Mouse (Mus musculus): Measurements from ENCODE around the gene Dctn2. TPM values are rescaled to one million over a fixed set of nuclear protein-coding genes. Genes with fewer than 3 reads are reported as not detected.

Gene Dctn2
- polyA plus RNA-seq, 1 experiment from 2014 or later, result 307 TPM

- in situ Hi-C loops (cut with MboI; ENCODE audit: low pct_unique_long_range_greater_than_20kb), result loop anchor here (10.0 kb wide), 1 partner anchor 207 kb away; no protein-coding TSS in a partner anchor
- TF ChIP-seq CTCF (IDR thresholded peaks at IDR 0.05), result no peak
- ATAC-seq (no peak), DNase-seq (ENCODE audit: low read depth, low spot score) (no peak)
- POLR2A ChIA-PET, result no interaction called here
- H3K27me3 ChIP-seq, result peaks cover 3% of the 10 kb centered on the region
- CTCF ChIA-PET, result interaction anchor here (1.6 to 4.0 kb wide), 2 partner anchors 10 to 17 kb away, joined by 7 to 17 read pairs; partner anchors contain the start of gene Mars
These were observed 55.5 kb downstream of the Dctn2 start, which contains the start of gene Arhgap9 for GRCm38 (mm10) chr10:127321621-127322020. Gene Arhgap9 (plus strand): TSS chr10:127321964.

GRCm38 (mm10) chr10:127322178-127322577 lies 56.0 kb downstream of the Dctn2 start:
- no peak for TF ChIP-seq CTCF (IDR thresholded peaks at IDR 0.05)
- in situ Hi-C loops (cut with MboI; ENCODE audit: low pct_unique_long_range_greater_than_20kb), result loop anchor here (10.0 kb wide), 1 partner anchor 207 kb away; no protein-coding TSS in a partner anchor
- ATAC-seq (no peak), DNase-seq (ENCODE audit: low read depth, low spot score) (no peak)
- peaks cover 8% of the 10 kb centered on the region for H3K27me3 ChIP-seq
- CTCF ChIA-PET, result interaction anchor here (1.6 to 4.0 kb wide), 2 partner anchors 10 to 17 kb away, joined by 7 to 17 read pairs; partner anchors contain the start of gene Mars
- POLR2A ChIA-PET, result no interaction called here

GRCm38 (mm10) chr10:127322669-127323068 lies 56.5 kb downstream of the Dctn2 start:
- DNase-seq (ENCODE audit: low read depth, low spot score), result no peak
- ChIA-PET CTCF (interaction anchor here (4.0 kb wide), 1 partner anchor 16 kb away, joined by 17 read pairs; no protein-coding TSS in a partner anchor), POLR2A (no interaction called here)
- ATAC-seq, result no peak
- in situ Hi-C loops (cut with MboI; ENCODE audit: low pct_unique_long_range_greater_than_20kb), result loop anchor here (10.0 kb wide), 1 partner anchor 208 kb away; no protein-coding TSS in a partner anchor
- peaks cover 8% of the 10 kb centered on the region for H3K27me3 ChIP-seq
- no peak for TF ChIP-seq CTCF (IDR thresholded peaks at IDR 0.05)

GRCm38 (mm10) chr10:127323131-127323855 lies 57.1 kb downstream of the Dctn2 start:
- peaks cover 8% of the 10 kb centered on the region for H3K27me3 ChIP-seq
- DNase-seq (ENCODE audit: low read depth, low spot score), result no peak
- CTCF ChIA-PET, result interaction anchor here (1.4 to 4.0 kb wide), 2 partner anchors 16 to 19 kb away, joined by 5 to 17 read pairs; partner anchors contain the start of gene Gli1
- in situ Hi-C loops (cut with MboI; ENCODE audit: low pct_unique_long_range_greater_than_20kb), result loop anchor here (10.0 kb wide), 1 partner anchor 208 kb away; no protein-coding TSS in a partner anchor
- ATAC-seq, result no peak
- POLR2A ChIA-PET, result interaction anchor here (0.6 kb wide), 1 partner anchor 107 kb away, joined by 3 read pairs; no protein-coding TSS in a partner anchor
- no peak for TF ChIP-seq CTCF (IDR thresholded peaks at IDR 0.05)

GRCm38 (mm10) chr10:127324495-127324894 lies 58.3 kb downstream of the Dctn2 start:
- in situ Hi-C loops (cut with MboI; ENCODE audit: low pct_unique_long_range_greater_than_20kb), result loop anchor here (10.0 kb wide), 1 partner anchor 210 kb away; no protein-coding TSS in a partner anchor
- peaks cover 11% of the 10 kb centered on the region for H3K27me3 ChIP-seq
- ATAC-seq (no peak), DNase-seq (ENCODE audit: low read depth, low spot score) (no peak)
- CTCF ChIA-PET, result interaction anchor here (0.7 to 4.0 kb wide), 3 partner anchors 14 to 27 kb away, joined by 3 to 17 read pairs (median 5); partner anchors contain the start of gene Gli1
- POLR2A ChIA-PET, result no interaction called here
- no peak for TF ChIP-seq CTCF (IDR thresholded peaks at IDR 0.05)

- DNase-seq (ENCODE audit: low read depth, low spot score), result no peak
- POLR2A ChIA-PET, result no interaction called here
- in situ Hi-C loops (cut with MboI; ENCODE audit: low pct_unique_long_range_greater_than_20kb), result loop anchor here (10.0 kb wide), 1 partner anchor 211 kb away; no protein-coding TSS in a partner anchor
- TF ChIP-seq CTCF (IDR thresholded peaks at IDR 0.05), result no peak
- CTCF ChIA-PET, result no interaction called here
- peaks cover 13% of the 10 kb centered on the region for H3K27me3 ChIP-seq
- ATAC-seq, result no peak
These were observed 59.4 kb downstream of the Dctn2 start for GRCm38 (mm10) chr10:127325454-127326016.

GRCm38 (mm10) chr10:127326017-127326801 lies 60.0 kb downstream of the Dctn2 start:
- no peak for TF ChIP-seq CTCF (IDR thresholded peaks at IDR 0.05)
- ATAC-seq (no peak), DNase-seq (ENCODE audit: low read depth, low spot score) (no peak)
- ChIA-PET CTCF (interaction anchor here (0.9 kb wide), 1 partner anchor 13 kb away, joined by 4 read pairs; no protein-coding TSS in a partner anchor), POLR2A (interaction anchor here (0.6 kb wide), 1 partner anchor 139 kb away, joined by 3 read pairs; no protein-coding TSS in a partner anchor)
- in situ Hi-C loops (cut with MboI; ENCODE audit: low pct_unique_long_range_greater_than_20kb), result loop anchor here (10.0 kb wide), 1 partner anchor 211 kb away; no protein-coding TSS in a partner anchor
- peaks cover 13% of the 10 kb centered on the region for H3K27me3 ChIP-seq

GRCm38 (mm10) chr10:127326828-127327227 lies 60.7 kb downstream of the Dctn2 start:
- H3K27me3 ChIP-seq, result peaks cover 13% of the 10 kb centered on the region
- ATAC-seq, result no peak
- ChIA-PET POLR2A (interaction anchor here (0.6 kb wide), 1 partner anchor 139 kb away, joined by 3 read pairs; no protein-coding TSS in a partner anchor), CTCF (interaction anchor here (0.9 to 2.2 kb wide), 2 partner anchors 12 to 14 kb away, joined by 4 to 11 read pairs; no protein-coding TSS in a partner anchor)
- no peak for TF ChIP-seq CTCF (IDR thresholded peaks at IDR 0.05)
- no peak for DNase-seq (ENCODE audit: low read depth, low spot score)
- in situ Hi-C loops (cut with MboI; ENCODE audit: low pct_unique_long_range_greater_than_20kb), result loop anchor here (10.0 kb wide), 1 partner anchor 212 kb away; no protein-coding TSS in a partner anchor

- no peak for TF ChIP-seq CTCF (IDR thresholded peaks at IDR 0.05)
- peaks cover 13% of the 10 kb centered on the region for H3K27me3 ChIP-seq
- POLR2A ChIA-PET, result no interaction called here
- CTCF ChIA-PET, result interaction anchor here (0.9 to 2.2 kb wide), 2 partner anchors 11 to 15 kb away, joined by 4 to 11 read pairs; no protein-coding TSS in a partner anchor
- ATAC-seq (no peak), DNase-seq (ENCODE audit: low read depth, low spot score) (no peak)
- in situ Hi-C loops (cut with MboI; ENCODE audit: low pct_unique_long_range_greater_than_20kb), result loop anchor here (10.0 kb wide), 1 partner anchor 213 kb away; no protein-coding TSS in a partner anchor
These were observed 61.4 kb downstream of the Dctn2 start for GRCm38 (mm10) chr10:127327461-127328145.

All from Patski (cell line).